Mouse (Mus musculus): ENCODE measurements around the gene Icmt. TPM values are rescaled to one million over a fixed set of nuclear protein-coding genes. Genes with fewer than 3 reads are reported as not detected.
A peak's percentile ranks its signal among the peaks of the same experiment; 100 is the strongest.

Icmt gene
- 10 to 100 TPM; 16.5 to 16.8 TPM for total RNA-seq (2021)
- long read RNA-seq, experiment 1, full-length matches to known transcripts = 3 of 14 reads
- long read RNA-seq, experiment 1, partial matches to known transcripts = 1 of 14 reads
- long read RNA-seq, experiment 1, other reads (novel, unspliced or antisense) = 10 of 14 reads
- long read RNA-seq, experiment 2, full-length matches to known transcripts = 10 of 13 reads
- long read RNA-seq, experiment 2, partial matches to known transcripts = 0 of 13 reads
- long read RNA-seq, experiment 2, other reads (novel, unspliced or antisense) = 3 of 13 reads

DNA sequence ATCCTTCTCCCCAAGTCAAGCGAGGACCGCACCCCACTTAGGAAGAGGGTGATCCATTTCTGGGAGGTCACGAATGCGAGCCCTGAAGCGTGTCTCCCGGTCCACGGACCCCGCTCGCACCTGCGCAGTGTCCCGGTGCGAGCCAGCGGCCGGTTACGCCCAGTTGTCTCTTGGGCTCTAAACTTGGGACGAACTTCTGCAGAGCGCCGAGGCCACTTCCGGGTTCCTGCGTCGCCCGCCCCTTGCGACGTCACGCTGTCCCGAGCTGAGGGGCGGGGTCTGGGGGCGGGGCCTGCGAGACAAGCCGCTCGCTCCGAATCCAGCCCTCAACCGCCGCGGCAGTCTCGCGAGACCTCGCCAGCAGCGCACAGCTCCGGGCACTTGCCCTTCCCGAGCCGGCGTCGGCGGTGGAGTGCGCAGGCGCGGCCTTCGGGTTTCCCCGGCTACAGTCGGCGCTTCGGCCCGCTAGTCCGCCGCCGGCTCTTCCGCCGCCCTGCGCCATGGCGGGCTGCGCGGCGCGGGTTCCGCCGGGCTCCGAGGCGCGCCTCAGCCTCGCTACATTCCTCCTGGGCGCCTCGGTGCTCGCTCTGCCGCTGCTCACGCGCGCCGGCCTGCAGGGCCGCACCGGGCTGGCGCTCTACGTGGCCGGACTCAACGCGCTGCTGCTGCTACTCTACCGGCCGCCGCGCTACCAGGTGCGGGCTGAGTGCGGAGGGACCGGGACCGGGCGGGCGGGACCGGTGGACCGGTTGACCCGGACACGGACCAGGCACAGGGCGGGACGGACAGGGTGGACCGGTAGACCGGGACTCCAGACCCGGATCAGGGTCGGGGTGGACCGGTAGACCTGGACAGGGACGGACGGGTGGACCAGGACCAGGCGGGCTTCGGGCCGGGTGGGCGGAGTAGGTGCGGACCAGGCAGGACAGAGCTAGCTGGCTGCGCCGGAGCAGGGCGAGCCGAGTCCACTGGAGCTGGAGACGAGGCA lies at the start of gene Icmt:
Icmt (plus strand) TSS at position 354 of the 988 bp plus-strand sequence.
- DNase-seq = peak; percentile 99

DNA sequence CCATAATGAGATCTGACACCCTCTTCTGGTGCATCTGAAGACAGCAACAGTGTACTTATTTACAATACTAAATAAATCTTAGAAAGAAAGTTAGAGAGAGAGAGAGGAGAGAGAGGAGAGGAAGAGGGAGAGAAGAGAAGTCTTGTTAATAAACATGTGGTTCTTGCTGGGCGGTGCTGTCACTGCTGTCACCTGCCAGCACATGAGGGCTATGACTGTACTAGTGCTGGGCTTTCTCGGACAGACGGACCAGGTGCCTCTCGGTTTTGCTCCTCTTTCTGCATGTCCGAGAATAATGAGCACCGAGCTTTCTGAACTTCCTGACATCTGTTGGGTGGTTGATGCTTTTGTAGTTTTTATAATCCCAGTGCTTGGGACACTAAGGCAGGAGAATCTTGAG lies 46.4 kb upstream of the Icmt start:
- DNase-seq = no peak

DNA sequence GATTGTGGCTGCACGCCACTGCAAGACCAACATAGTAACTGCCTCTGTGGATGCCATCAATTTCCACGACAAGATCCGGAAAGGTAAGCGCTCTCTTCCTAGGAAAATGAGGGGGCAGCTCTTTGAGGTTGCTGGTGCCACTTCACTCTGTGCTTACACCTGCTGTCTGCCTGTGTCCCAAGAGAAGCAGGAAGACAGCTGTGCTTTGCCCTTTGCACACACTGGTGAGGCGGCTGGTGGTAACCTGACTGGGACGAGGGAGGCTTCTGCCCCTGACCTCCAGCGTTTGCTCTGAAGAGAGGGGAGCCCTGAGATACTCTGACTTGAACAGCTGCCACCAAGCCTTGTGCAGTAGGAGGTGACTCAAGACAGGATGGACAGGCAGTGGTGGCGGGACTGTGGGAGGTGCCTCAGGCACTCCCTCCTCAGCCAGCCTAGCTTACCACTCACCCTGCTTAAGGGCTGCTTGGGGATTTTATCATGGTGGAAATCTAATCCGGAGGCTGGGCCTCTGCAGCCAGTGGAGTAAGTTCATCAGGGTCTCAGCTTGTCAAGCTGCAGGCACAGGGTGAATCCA lies 43.8 kb upstream of the Icmt start:
- DNase-seq = no peak

- peak; percentile 67 for DNase-seq
Observed at GRCm38 (mm10) chr4:152257070-152257469, 40.0 kb upstream of the Icmt start.

GRCm38 (mm10) chr4:152260451-152260850 lies 36.6 kb upstream of the Icmt start:
- DNase-seq = no peak

- DNase-seq = peak; percentile 56
Observed at GRCm38 (mm10) chr4:152262187-152262586, 34.8 kb upstream of the Icmt start.

DNA sequence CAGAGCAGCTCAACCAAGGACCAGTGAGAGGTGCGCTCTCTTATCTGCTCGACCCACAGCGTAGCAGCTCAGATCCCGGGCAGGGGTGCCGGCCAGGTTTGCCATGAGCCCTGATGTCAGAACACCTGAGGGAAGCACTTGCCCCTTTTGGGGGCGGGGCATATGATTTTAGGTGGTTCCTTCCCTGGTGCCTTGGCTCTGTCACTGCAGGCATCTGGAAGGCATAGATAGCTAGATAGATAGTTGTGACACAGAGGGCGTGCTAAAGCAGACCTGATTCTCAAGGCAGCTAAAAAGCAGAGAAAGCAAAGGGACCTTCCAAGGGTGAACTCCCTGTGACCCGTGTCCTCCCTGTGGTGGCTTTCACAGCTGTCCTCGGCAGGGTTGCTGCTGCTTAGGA lies 33.9 kb upstream of the Icmt start:
- DNase-seq = no peak

DNA sequence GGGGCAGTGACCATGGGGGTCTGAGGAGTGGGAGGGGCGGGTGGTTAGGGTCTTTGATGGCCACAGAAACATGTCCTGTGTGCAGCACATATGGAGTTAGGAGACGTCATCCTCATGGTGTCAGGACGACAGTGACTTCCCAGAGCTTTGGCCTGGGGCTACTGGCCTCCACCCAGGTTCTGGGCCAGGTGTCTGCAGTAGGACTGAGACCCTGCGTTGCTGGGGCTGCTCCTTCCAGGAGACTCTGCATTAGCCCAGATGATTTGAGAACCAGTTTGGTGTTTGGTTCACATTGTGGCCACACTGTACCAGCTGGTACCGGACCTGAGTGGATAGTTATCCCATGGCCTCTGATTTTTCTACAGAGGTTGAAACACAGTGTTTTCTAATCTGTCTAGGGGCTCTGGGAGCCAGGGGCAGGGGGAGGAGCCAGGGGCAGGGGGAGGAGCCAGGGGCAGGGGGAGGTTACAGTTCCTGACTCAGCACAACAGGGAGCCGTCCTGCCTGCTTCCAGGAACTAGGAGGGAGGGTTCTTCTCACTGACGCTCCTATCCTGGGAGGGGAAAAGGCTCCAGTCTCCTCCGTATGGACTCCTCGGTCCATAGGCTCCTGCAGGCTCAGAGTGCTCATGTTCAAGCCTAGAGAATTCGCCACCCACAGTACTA lies 33.4 kb upstream of the Icmt start:
- no peak for DNase-seq

DNA sequence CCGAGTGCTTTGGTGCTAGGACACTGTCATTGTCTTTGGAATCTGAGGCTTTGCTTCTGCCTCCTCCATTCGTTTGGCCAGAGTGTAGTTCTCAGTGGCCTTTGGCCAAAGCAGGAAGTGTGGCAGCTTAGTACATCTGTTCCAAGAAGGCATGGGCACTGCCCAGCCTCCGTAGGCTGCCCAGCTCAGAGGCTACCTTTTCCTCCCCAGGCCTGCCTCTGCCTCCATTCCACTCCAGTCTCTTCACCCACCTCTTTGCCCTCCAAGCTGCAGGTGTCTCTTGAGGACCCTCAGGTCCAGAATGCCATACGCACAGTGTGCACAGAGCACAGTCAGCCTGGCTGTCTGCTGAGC lies 32.9 kb upstream of the Icmt start:
- no peak for DNase-seq

DNA sequence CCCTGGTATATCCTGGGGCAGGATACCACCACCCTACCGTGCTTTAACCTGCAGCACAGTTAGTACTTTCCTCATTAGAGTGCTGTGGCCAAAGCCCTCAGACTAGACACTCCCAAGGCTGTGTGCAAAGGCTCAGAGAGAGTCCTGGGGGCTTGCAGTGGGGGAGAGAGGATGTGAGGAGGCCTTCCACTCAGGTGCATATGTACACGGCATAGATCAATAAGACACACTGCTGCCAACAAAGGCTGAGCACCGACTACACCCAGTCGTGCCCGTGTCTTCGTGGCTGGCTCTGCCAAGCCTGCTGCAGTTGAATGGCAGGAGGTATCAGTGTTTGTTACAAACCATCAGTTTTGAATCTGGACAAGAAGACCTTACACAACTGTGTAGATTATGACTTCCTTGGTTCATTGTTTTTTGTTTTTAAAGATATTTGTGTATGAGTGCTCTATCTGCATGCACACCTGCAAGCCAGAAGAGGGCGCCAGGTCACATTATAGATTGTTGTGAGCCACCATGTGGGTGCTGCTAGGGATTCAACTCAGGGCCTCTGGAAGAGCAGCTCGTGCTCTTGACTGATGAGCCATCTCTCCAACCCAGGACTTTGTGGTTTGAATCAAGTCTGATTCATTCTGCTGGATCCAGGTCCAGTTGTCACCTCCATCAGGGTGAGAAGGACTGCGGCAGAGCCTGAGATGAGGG lies 32.0 kb upstream of the Icmt start:
- DNase-seq = no peak

DNA sequence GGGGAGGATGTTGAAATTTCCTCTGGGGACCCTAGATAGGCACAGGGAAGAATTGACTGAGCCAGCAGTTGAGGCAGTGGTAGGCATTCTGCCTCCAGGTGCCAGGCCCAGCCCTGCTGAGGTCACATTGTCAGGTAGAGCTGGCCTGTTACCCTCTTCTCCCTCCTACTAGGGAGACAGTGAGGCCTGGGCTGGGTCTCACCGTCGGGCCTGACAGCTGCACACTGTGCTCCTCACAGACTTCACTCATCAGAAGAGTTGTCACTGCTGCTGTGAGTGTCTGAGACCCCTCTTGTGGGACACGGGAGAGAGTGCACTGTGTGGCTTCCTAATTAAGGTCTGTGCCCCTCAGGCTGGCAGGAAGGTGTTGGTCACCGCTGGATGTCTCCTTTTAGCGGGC lies 31.2 kb upstream of the Icmt start:
- DNase-seq = no peak

DNA sequence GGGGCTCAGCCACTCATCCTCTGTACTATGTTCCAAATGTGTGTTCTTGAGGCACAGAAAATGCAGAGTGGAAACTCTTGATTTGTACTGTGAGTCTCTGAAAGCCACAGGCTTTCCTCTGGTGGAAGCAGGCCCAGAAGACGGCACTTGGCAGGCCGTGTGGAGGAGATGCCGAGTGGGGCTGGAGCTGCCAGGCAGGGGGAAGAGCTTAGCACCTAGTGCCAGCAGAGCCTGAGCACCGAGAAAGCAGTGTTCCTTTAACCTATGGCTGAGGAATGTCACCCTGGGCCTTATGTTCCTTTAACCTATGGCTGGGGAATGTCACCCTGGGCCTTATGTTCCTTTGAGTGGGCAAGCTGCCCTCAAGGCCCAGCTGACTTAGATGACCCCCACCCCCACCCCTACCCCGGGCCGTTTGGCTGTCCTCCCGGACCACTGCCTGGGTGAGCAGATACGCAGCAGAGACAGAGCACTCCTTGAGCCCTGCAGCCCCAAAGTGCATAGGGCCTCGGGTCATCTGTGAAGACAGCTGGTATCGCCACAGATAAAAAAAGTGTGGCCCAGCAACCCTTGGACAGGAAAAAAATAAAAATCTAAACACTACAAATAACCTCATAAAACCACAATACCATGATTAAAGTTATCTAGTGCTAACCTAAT lies 30.7 kb upstream of the Icmt start:
- DNase-seq = peak; percentile 82

DNA sequence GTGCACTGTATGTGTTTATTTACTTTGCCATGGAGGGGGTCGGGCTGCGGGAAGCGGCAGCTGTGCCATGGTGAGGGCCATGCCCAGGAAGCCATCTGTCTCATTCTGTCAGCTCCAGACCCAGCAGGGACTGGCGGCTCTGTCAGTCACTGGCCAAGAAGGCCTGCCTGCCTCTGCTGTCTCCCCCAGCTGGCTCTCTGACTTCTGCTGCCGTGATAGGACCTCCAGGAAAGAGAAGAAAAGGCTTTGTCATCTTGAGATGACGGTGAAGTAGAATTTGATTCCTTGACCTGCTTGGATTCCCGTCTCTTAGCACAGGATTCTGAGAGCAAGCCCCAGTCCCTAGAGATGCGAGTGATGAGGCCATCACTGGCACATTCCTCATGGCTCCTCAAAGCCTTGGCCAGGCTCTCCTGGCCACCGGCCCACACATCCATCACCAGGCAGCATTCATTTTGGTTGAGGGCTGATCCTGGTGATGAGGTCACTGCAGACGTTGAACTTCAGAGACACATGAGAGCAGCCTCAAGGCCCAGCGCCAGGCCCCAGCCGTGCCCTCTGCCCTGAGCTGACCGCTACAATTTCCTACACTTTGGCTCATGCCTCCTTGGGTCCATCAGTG lies 29.2 kb upstream of the Icmt start:
- peak; percentile 85 for DNase-seq

DNA sequence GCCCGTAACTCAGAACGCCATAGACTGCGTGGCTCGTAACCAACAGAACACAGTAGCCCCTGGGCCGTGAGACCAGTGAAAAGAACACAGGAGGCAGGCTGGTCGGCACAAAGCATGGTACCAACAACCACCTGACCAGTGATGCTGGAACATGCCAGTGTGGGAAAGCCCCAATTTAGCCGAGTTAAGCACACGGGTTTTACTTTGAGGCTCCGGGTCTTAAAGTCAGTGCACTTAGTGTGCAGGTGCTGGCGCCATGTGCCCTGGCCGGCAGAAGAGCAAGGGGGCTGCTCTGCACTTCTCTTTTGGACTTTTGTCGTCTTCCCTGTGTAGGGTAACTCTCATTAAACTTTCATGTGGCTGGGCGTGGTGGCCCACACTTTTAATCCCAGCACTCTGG lies 27.1 kb upstream of the Icmt start:
- no peak for DNase-seq

GRCm38 (mm10) chr4:152270599-152270998 lies 26.4 kb upstream of the Icmt start:
- no peak for DNase-seq

GRCm38 (mm10) chr4:152271334-152271733 lies 25.7 kb upstream of the Icmt start:
- no peak for DNase-seq

DNA sequence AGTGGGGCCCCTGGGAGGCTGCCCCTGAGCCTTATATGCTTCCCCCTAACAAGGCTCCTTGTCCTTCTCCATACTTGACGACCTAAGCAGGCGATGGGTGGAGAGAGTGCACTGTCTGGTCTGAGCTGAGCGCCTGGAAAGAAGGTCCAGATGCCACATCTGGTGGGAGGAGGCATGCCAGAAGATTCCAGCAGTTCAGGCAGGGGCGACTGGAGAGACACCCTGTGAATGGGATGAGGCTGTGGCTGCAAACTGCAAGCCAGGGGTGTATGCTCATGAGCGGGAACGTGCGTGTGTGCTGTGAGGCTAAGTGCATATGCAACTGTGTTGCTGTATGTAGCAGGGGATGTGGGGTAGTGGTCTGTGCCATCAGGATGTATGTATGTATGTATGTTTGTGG lies 25.0 kb upstream of the Icmt start:
- peak; percentile 59 for DNase-seq

GRCm38 (mm10) chr4:152272449-152273049 lies 24.5 kb upstream of the Icmt start:
- peak; percentile 85 for DNase-seq

DNA sequence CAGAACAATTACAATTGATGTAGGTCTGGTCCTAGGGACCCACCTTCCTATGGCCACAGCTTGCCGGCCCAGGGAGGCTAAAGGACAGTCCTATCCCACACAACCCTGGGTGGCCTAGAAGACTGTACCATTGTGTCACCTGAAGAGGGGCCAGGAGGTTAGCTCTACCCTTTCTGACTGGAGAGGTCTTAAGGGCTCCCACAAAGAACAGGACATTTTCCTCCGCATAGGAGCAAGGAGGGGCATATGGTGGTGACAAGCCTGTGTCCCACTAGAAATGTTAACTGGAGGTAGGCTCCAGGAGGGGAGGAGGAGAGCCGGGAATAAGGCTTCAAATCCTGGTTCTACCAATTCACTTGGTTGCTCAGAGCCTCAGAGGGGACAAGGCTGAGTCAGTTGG lies 23.8 kb upstream of the Icmt start:
- no peak for DNase-seq

- DNase-seq = peak; percentile 77
Observed at GRCm38 (mm10) chr4:152273621-152274236, 23.3 kb upstream of the Icmt start, which contains the start of gene Gpr153. TSS of gene Gpr153 (plus strand) at chr4:152274232.

Measured in gastrocnemius, postnatal 25 days (tissue).